Mouse (Mus musculus) kidney, adult 2 months (tissue): ENCODE results near the gene Gm11569. TPM values are rescaled to one million over a fixed set of nuclear protein-coding genes. Genes with fewer than 3 reads are reported as not detected.
"Not testable (repeated sequence)": the region's sequence is repeated elsewhere in the genome, so short reads cannot be mapped to it uniquely, and the experiment has no call there.

ENCODE experiments used
- DNase-seq: peaks from one replicate; pipeline ENCODE4 v3.0.0; 2021
- H3K27ac ChIP-seq: fragments of 200-500 bp; 2 replicates; pipeline ENCODE4 v1.5.1; 2012; ENCODE audit warnings: low read depth, low read length, control low read depth, inconsistent platforms; ENCODE audit not compliant: insufficient read depth
- H3K27me3 ChIP-seq: fragments of 200-500 bp; replicated peaks from 2 replicates; pipeline ENCODE4 v1.6.1; 2012; ENCODE audit warnings: mild to moderate bottlenecking, moderate library complexity, low read length, inconsistent platforms; ENCODE audit not compliant: control insufficient read depth, insufficient read depth
- H3K36me3 ChIP-seq: fragments of 200-500 bp; 2 replicates; pipeline ENCODE4 v1.6.1; 2012; ENCODE audit warnings: mild to moderate bottlenecking, moderate library complexity, low read length, inconsistent platforms; ENCODE audit not compliant: control insufficient read depth, insufficient read depth
- H3K4me1 ChIP-seq: fragments of 200-500 bp; 2 replicates; pipeline ENCODE4 v1.6.1; 2011; ENCODE audit warnings: low read length; ENCODE audit not compliant: control insufficient read depth, insufficient read depth
- H3K4me3 ChIP-seq: fragments of 200-500 bp; 2 replicates; pipeline ENCODE4 v1.5.1; 2011; ENCODE audit warnings: mild to moderate bottlenecking, low read depth, low read length, control low read depth; ENCODE audit not compliant: insufficient read depth
- CTCF ChIP-seq: fragments of 200-500 bp; conservative IDR thresholded peaks from 2 replicates; pipeline ENCODE4 v1.5.1; 2011; ENCODE audit warnings: low read depth, mild to moderate bottlenecking, control low read depth, low read length, moderate library complexity, mixed read lengths; ENCODE audit not compliant: insufficient read depth, insufficient read length
- POLR2A ChIP-seq: fragments of 200-500 bp; IDR thresholded peaks from one replicate; pipeline ENCODE4 v1.6.1; 2011; ENCODE audit warnings: low read depth, low read length, control low read depth
- WGBS: fragments of 180-500 bp; shearing (Covaris S2); methylation state at CpG from one replicate; pipeline ENCODE4 v1.1.7; 2018; 5-methylcytosine and 5-hydroxymethylcytosine counted together
- polyA plus RNA-seq: library from polyadenylated mRNA; depleted of rRNA; stranded (reverse); fragments of >200 nt; gene quantifications from 2 replicates; pipeline ENCODE4 v1.2.3, GENCODE M21; 2012; rRNA removed

Gene Gm11569
- polyA plus RNA-seq: not detected in 2 replicates

DNA sequence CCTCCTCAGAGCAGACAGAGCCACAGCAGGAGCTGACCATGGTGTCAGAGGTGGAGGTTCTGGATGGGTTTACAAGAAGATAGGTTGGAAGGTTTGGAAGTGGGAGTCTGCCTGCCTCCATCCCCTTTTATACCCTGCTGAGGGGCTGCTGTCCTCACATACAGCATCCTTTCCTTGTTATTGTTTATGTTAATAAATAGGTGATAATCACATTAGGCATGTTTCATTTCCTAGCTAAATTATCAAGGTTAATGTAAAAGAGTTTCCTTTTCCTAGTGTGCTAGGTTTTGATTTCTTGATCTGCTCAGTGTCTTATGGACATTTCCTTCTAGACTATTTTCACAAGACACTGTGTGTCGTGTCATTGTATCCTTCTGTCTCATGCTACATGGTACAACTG is at the start of gene Gm11569:
TSS of gene Gm11569 (minus strand) at position 101 of the 400 bp plus-strand sequence.
- WGBS: no CpG with 5 or more reads among the region's 1 CpGs
- H3K27ac ChIP-seq, H3K4me3 ChIP-seq, H3K27me3 ChIP-seq, H3K4me1 ChIP-seq, DNase-seq, H3K36me3 ChIP-seq: not testable (repeated sequence)

DNA sequence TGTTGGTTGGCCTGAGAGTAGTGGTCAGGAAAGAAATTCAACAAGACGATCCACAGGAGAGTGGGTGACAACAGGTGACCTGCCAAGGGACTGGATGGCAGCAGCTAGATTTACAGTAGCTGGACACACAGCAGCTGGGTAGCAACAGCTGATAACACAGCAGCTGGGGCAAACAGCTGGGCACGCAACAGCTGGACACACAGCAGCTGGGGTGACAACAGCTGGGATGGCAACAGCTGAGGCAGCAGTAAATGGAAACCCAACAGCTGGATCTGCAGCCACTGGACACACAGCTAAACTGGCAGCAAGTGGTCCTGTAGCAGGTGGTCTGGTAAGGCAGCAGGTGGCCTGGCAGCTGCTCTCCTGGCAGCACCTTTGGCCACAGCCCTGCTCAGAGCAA is 48.0 kb upstream of the Gm11569 start:
- H3K4me1 ChIP-seq: no peaks in the 10 kb centered on the region
- no peak overlapping the region for H3K4me3 ChIP-seq
- WGBS: 90% methylated on average over 2 of the region's 2 CpGs
- DNase-seq: no peak
- no peak overlapping the region for H3K27ac ChIP-seq
- H3K36me3 ChIP-seq: no peaks in the 10 kb centered on the region
- H3K27me3 ChIP-seq: no peaks in the 10 kb centered on the region
- no peak for TF ChIP-seq POLR2A
- no peak for TF ChIP-seq CTCF

DNA sequence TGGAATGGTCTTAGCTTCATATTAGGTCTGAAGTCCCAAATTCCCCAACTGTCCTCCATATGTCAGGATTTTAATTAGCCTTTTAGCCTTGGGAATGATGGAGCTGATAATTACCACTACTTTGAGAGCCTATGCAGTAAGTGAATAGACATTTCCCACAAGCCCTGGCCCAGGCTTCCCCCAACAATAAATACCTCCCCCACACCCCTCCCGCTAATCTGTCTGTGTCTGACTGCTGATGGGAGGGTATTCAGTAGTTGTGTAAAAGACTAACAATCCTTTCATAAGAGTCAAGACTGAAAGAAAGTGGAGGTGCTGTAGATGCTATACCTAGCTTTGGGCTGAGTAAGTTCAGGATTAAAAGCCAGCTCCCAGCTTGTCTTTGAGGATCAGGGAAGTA is 43.5 kb upstream of the Gm11569 start:
- DNase-seq: no peak
- 29% methylated on average over 1 of the region's 1 CpGs for WGBS
- H3K4me3 ChIP-seq: no peak overlapping the region
- H3K27me3 ChIP-seq: no peaks in the 10 kb centered on the region
- TF ChIP-seq CTCF: no peak
- TF ChIP-seq POLR2A: no peak
- no peaks in the 10 kb centered on the region for H3K4me1 ChIP-seq
- no peak overlapping the region for H3K27ac ChIP-seq
- no peaks in the 10 kb centered on the region for H3K36me3 ChIP-seq

DNA sequence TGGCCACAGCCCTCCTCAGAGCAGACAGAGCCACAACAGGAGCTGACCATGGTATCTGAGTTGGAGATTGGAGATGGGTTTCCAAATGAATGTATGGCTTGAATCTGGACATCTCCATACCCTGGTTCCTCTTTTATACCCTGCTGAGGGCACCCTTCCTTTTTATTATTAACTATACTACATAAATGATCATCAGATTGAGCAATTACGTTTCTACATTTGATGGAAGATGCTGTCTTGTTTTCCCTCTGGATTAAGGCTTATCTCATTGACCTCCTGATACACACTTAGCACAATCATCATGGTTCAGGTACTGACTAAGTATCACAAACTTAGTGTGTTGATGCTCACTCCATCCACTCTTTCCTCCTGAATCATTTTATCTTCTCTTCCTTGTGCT is 39.2 kb upstream of the Gm11569 start, which contains the start of gene 2300003K06Rik:
TSS of gene 2300003K06Rik (minus strand) at position 101 of the 400 bp plus-strand sequence.
- WGBS: 73% methylated on average over 1 of the region's 1 CpGs
- no peak for DNase-seq
- no peaks in the 10 kb centered on the region for H3K4me1 ChIP-seq
- no peak within 1 kb of the TSS for H3K4me3 ChIP-seq
- TF ChIP-seq CTCF: no peak
- no peak for TF ChIP-seq POLR2A
- no peak within 1 kb of the TSS for H3K27ac ChIP-seq
- H3K27me3 ChIP-seq: no peaks in the 10 kb centered on the region
- no peaks in the 10 kb centered on the region for H3K36me3 ChIP-seq

DNA sequence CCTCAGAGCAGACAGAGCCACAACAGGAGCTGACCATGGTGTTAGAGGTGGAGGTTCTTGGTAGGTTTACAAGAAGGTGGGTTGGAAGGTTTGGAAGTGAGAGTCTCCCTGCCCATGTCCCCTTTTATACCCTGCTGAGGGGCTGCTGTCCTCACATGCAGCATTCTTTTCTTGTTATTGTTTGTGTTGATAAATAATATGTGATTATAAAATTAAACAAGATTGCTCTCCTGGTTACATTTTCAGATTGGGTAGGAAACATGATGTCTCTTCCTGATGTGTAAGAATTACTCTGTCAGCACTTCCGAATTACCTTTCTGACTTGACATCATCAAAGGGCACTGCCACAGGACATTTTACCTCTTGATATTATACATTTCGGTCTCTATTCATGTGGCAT is 16.8 kb upstream of the Gm11569 start, which contains the start of gene Gm11564:
TSS of gene Gm11564 (minus strand) at position 101 of the 400 bp plus-strand sequence.
- H3K4me1 ChIP-seq, DNase-seq, H3K27ac ChIP-seq, H3K36me3 ChIP-seq, H3K27me3 ChIP-seq, H3K4me3 ChIP-seq: not testable (repeated sequence)
- 71% methylated on average over 2 of the region's 2 CpGs for WGBS

DNA sequence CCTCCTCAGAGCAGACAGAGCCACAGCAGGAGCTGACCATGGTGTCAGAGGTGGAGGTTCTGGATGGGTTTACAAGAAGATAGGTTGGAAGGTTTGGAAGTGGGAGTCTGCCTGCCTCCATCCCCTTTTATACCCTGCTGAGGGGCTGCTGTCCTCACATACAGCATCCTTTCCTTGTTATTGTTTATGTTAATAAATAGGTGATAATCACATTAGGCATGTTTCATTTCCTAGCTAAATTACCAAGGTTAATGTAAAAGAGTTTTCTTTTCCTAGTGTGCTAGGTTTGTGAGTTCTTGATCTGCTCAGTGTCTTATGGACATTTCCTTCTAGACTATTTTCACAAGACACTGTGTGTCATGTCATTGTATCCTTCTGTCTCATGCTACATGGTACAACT is 11.1 kb upstream of the Gm11569 start, which contains the start of gene Krtap4-13:
TSS of gene Krtap4-13 (minus strand) at position 101 of the 400 bp plus-strand sequence.
- not testable (repeated sequence) for H3K27me3 ChIP-seq, H3K4me1 ChIP-seq, H3K4me3 ChIP-seq, H3K27ac ChIP-seq, H3K36me3 ChIP-seq, DNase-seq

DNA sequence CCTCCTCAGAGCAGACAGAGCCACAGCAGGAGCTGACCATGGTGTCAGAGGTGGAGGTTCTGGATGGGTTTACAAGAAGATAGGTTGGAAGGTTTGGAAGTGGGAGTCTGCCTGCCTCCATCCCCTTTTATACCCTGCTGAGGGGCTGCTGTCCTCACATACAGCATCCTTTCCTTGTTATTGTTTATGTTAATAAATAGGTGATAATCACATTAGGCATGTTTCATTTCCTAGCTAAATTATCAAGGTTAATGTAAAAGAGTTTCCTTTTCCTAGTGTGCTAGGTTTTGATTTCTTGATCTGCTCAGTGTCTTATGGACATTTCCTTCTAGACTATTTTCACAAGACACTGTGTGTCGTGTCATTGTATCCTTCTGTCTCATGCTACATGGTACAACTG is 5.6 kb upstream of the Gm11569 start, which contains the start of gene Gm11554:
TSS of gene Gm11554 (minus strand) at position 101 of the 400 bp plus-strand sequence.
- H3K4me1 ChIP-seq, H3K36me3 ChIP-seq, DNase-seq, H3K27ac ChIP-seq, H3K4me3 ChIP-seq, H3K27me3 ChIP-seq: not testable (repeated sequence)
- WGBS: no CpG with 5 or more reads among the region's 1 CpGs

DNA sequence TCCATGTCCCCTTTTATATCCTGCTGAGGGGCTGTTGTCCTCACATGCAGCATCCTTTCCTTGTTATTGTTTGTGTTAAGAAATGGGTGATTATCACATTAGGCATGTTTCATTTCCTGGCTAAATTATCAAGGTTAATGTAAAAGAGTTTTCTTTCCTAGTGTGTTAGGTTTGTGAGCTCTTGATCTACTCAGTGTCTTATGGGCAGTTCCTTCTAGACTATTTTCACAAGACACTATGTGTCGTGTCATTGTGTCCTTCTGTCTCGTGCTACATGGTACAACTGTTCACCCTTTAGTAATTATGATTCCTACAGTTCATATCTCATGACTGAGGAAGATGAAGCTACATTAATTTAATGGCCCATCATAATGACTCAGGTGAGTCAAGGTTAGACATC is 5.4 kb downstream of the Gm11569 start, which contains the start of gene Gm11596:
TSS of gene Gm11596 (minus strand) at position 101 of the 400 bp plus-strand sequence.
- H3K4me1 ChIP-seq: no peaks in the 10 kb centered on the region
- WGBS: 86% methylated on average over 2 of the region's 2 CpGs
- no peak within 1 kb of the TSS for H3K27ac ChIP-seq
- no peak for DNase-seq
- no peak within 1 kb of the TSS for H3K4me3 ChIP-seq
- no peaks in the 10 kb centered on the region for H3K27me3 ChIP-seq
- TF ChIP-seq POLR2A (no peak), CTCF (no peak)
- no peaks in the 10 kb centered on the region for H3K36me3 ChIP-seq

DNA sequence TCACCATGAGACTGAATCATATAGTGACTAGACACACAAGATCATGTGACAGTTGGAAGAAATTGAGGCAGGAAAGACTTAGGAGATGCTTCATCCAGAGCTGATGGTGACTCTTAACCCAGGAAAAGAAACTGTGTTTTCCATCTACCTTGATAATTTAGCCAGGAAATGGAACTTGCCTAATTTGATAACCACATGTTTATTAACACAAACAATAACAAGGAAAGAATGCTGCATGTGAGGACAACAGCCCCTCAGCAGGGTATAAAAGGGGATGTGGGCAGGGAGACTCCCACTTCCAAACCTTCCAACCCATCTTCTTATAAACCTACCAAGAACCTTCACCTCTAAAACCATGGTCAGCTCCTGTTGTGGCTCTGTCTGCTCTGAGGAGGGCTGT is 13.8 kb downstream of the Gm11569 start, which contains the start of gene Krtap4-9:
TSS of gene Krtap4-9 (plus strand) at position 301 of the 400 bp plus-strand sequence.
- DNase-seq: not testable (repeated sequence)

More for the DNA sequence above, 13.8 kb downstream of the Gm11569 start, which contains the start of gene Krtap4-9:
- not testable (repeated sequence) for H3K4me3 ChIP-seq, H3K4me1 ChIP-seq, H3K27me3 ChIP-seq, H3K36me3 ChIP-seq, H3K27ac ChIP-seq
